8 mouse cellular contexts compared by ENCODE assay signal in the genomic region with DNA sequence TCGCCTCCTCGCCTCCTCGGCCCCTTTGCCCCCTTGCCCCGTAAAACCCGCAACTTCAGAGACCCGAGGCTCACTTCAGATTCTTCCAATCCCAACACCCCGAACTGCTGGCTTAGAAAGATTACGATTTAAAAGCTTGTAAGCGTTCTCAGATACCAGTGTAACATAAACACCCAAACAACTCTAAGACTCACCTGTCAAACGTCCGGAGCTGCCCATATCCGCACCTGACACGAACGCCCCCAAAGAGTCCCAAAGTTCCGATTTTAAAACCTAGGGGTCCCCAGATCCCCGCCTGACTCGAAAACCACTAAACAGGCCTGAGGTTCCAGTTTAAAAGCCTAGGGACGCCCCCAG. TPM values are rescaled to one million over a fixed set of nuclear protein-coding genes. Genes with fewer than 3 reads are reported as not detected.
DNase-seq lines count a peak whose midpoint lies in the region; ATAC-seq and TF ChIP-seq lines count a peak whose summit lies in the region.

No protein-coding gene starts in this region.

- no peaks in the 10 kb centered on the region for H3K36me3 ChIP-seq in heart, embryonic 11.5 days (ENCODE audit: control insufficient read depth, insufficient read depth, low read length)
- H3K36me3 ChIP-seq in C2C12 (ENCODE audit: control insufficient read depth, insufficient read depth): no peaks in the 10 kb centered on the region
- H3K36me3 ChIP-seq in forebrain, embryonic 11.5 days (ENCODE audit: control insufficient read depth, insufficient read depth, low read length): no peaks in the 10 kb centered on the region
- H3K36me3 ChIP-seq in liver, embryonic 11.5 days (ENCODE audit: control insufficient read depth, insufficient read depth, low read length): no peaks in the 10 kb centered on the region

- WGBS in heart, embryonic 11.5 days (ENCODE audit: insufficient replicate concordance): 2% methylated on average over 18 of the region's 18 CpGs
- 1% methylated on average over 17 of the region's 18 CpGs for WGBS in forebrain, embryonic 11.5 days
- WGBS in liver, embryonic 11.5 days: 1% methylated on average over 18 of the region's 18 CpGs

- no peak overlapping the region for H3ac ChIP-seq in C2C12 (ENCODE audit: control insufficient read depth, insufficient read length, low read depth)

- no peaks in the 10 kb centered on the region for H3K9me3 ChIP-seq in heart, embryonic 11.5 days (replicated peaks; ENCODE audit: control insufficient read depth, low read length)
- no peaks in the 10 kb centered on the region for H3K9me3 ChIP-seq in forebrain, embryonic 11.5 days (ENCODE audit: control insufficient read depth, low read length)
- H3K9me3 ChIP-seq in liver, embryonic 11.5 days (ENCODE audit: control insufficient read depth, low read length): no peaks in the 10 kb centered on the region

- intact Hi-C loops in gastrocnemius, postnatal 36 days (cut with DNase I): loop anchor here (1.0 to 2.0 kb wide), 2 partner anchors 58 to 93 kb away; no protein-coding TSS in a partner anchor

- H3K27ac ChIP-seq in heart, embryonic 11.5 days (ENCODE audit: low read depth, low read length): no peak overlapping the region
- no peak overlapping the region for H3K27ac ChIP-seq in forebrain, embryonic 11.5 days (ENCODE audit: low read depth, low read length)
- H3K27ac ChIP-seq in liver, embryonic 11.5 days (ENCODE audit: low read depth, low read length): no peak overlapping the region

- peaks cover 11% of the 10 kb centered on the region; the same call in 1 of the 2 replicates for H3K4me1 ChIP-seq in heart, embryonic 11.5 days (ENCODE audit: control insufficient read depth, insufficient read depth, low read length)
- no peaks in the 10 kb centered on the region for H3K4me1 ChIP-seq in forebrain, embryonic 11.5 days (replicated peaks; ENCODE audit: control insufficient read depth, insufficient read depth, low read length)
- peaks cover 20% of the 10 kb centered on the region for H3K4me1 ChIP-seq in liver, embryonic 11.5 days (replicated peaks; ENCODE audit: control insufficient read depth, insufficient read depth, low read length)

- H3K4me2 ChIP-seq in heart, embryonic 11.5 days: peak overlapping the region; percentile 90
- H3K4me2 ChIP-seq in forebrain, embryonic 11.5 days (ENCODE audit: low read depth, low read length, severe bottlenecking): peak overlapping the region; percentile 76
- peak overlapping the region; percentile 93 for H3K4me2 ChIP-seq in liver, embryonic 11.5 days

- peaks cover 6% of the 10 kb centered on the region for H3K79me3 ChIP-seq in C2C12 (ENCODE audit: low read depth)

- H3K9ac ChIP-seq in heart, embryonic 11.5 days (ENCODE audit: low read depth, low read length): peak overlapping the region; percentile 98
- H3K9ac ChIP-seq in forebrain, embryonic 11.5 days (ENCODE audit: low read length): peak overlapping the region; percentile 90
- H3K9ac ChIP-seq in liver, embryonic 11.5 days (ENCODE audit: low read depth, low read length): peak overlapping the region; percentile 57; the same call in 1 of the 2 replicates

- no peak; the same call in 1 of the 2 replicates for ATAC-seq in heart, embryonic 11.5 days (replicated peaks; ENCODE audit: insufficient number of reproducible peaks, low FRiP score, low TSS enrichment)
- ATAC-seq in forebrain, embryonic 11.5 days (replicated peaks; ENCODE audit: low FRiP score): no peak
- ATAC-seq in liver, embryonic 11.5 days (replicated peaks; ENCODE audit: low FRiP score): no peak; the same call in 1 of the 2 replicates

- peak overlapping the region; percentile 93 for H3K4me3 ChIP-seq in heart, embryonic 11.5 days (ENCODE audit: low read depth, low read length)
- peak overlapping the region; percentile 69 for H3K4me3 ChIP-seq in C2C12 (ENCODE audit: insufficient read depth, poor library complexity, severe bottlenecking)
- H3K4me3 ChIP-seq in forebrain, embryonic 11.5 days (ENCODE audit: low read depth, low read length): peak overlapping the region; percentile 82
- H3K4me3 ChIP-seq in liver, embryonic 11.5 days (ENCODE audit: low read depth, low read length): peak overlapping the region; percentile 85

- DNase-seq in heart, adult 18-20 months: no peak
- no peak for DNase-seq in forebrain, embryonic 11.5 days (ENCODE audit: low spot score)
- DNase-seq in liver, embryonic 11.5 days (ENCODE audit: low spot score): no peak
- DNase-seq in adrenal gland, postnatal 14 days: no peak
- DNase-seq in spleen, adult 18-20 months: no peak
- no peak for DNase-seq in gastrocnemius, postnatal 36 days

- peaks cover 18% of the 10 kb centered on the region for H3K79me2 ChIP-seq in C2C12 (ENCODE audit: control insufficient read depth, insufficient read depth)

- H3K27me3 ChIP-seq in heart, embryonic 11.5 days (ENCODE audit: control insufficient read depth, insufficient read depth, low read length): no peaks in the 10 kb centered on the region
- no peaks in the 10 kb centered on the region for H3K27me3 ChIP-seq in C2C12 (ENCODE audit: control insufficient read depth, insufficient read depth, insufficient read length)
- H3K27me3 ChIP-seq in forebrain, embryonic 11.5 days (ENCODE audit: control insufficient read depth, insufficient read depth, low read length): no peaks in the 10 kb centered on the region
- H3K27me3 ChIP-seq in liver, embryonic 11.5 days (replicated peaks; ENCODE audit: control insufficient read depth, insufficient read depth, low read length): no peaks in the 10 kb centered on the region

- TF ChIP-seq CTCF in C2C12 (IDR thresholded peaks at IDR 0.05; ENCODE audit: control insufficient read depth, insufficient read depth, insufficient read length): no peak

TF ChIP-seq in C2C12, 6 proteins besides CTCF, POLR2A, EP300 and RAD21:
- TF ChIP-seq FOSL1 (IDR thresholded peaks at IDR 0.05; ENCODE audit: insufficient read depth, low read length, poor library complexity, severe bottlenecking) (no peak), USF1 (IDR thresholded peaks at IDR 0.05; ENCODE audit: low read depth) (no peak), CEBPB (IDR thresholded peaks at IDR 0.05; ENCODE audit: low read depth) (no peak), MAX (IDR thresholded peaks at IDR 0.05) (no peak), MYOD1 (IDR thresholded peaks at IDR 0.05; ENCODE audit: control insufficient read depth, insufficient read length, low read depth) (no peak), MYOG (IDR thresholded peaks at IDR 0.05; ENCODE audit: control insufficient read depth, extremely low read depth, insufficient read length) (no peak)

RNA-seq across cellular contexts. Expression of gene Insr, which starts 0.3 kb away (rescaled TPM):
- 39.2 and 45.7 TPM in 2 replicates for polyA plus RNA-seq in heart, embryonic 11.5 days (2014; fragmentation: Nextera tagmentation; extraction: Ambion mirVana)
- 100 to 1,000 TPM; 127 to 137 TPM for total RNA-seq in heart, adult 18-20 months (2021)
- 2.6 TPM for polyA plus RNA-seq in C2C12 (2012; fragmentation: generic; extraction: Trizol)
- 40.3 and 46.2 TPM in 2 replicates for polyA plus RNA-seq in forebrain, embryonic 11.5 days (2014; fragmentation: Nextera tagmentation; extraction: Ambion mirVana)
- polyA plus RNA-seq in liver, embryonic 11.5 days (2014; fragmentation: Nextera tagmentation; extraction: Ambion mirVana): 26.5 and 34.5 TPM in 2 replicates
- 121 and 129 TPM in 2 replicates for total RNA-seq in adrenal gland, postnatal 14 days (2021)
- 10 to 100 TPM; 49.0 to 62.6 TPM for total RNA-seq in gastrocnemius, postnatal 36 days (2021)
